Mouse (Mus musculus): ENCODE data around the gene Lrrc47. TPM values are rescaled to one million over a fixed set of nuclear protein-coding genes. Genes with fewer than 3 reads are reported as not detected.

Gene Lrrc47
- polyA plus RNA-seq, 1 experiment, result 72.3 TPM

DNA sequence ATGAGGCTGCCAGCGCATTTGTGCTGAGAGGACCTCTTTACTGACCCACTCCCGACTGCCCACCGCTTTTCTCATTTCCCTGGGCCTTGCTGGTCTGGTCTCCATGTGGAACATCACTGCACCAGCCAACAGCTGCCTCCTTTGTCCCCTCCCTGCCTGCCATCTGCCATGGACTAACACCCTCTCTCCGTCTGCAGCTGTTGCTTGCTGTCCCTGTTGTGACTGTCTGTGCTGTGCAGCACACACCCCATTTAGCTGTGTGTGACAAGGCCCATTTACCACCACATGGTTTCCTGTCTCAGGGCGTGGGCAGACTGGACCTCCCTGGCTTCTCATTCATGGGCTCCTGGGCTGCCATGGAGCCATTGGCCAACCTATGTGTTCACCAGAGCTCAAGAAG, 6.0 kb upstream of the Lrrc47 start:
- DNase-seq (ENCODE audit: low read depth), result no peak
- TF ChIP-seq POLR2A (IDR thresholded peaks at IDR 0.05; ENCODE audit: borderline replicate concordance, extremely low read depth, insufficient read depth, insufficient read length, poor library complexity, severe bottlenecking) (no peak), CTCF (IDR thresholded peaks at IDR 0.05; ENCODE audit: borderline replicate concordance, extremely low read depth, insufficient read depth, insufficient read length) (no peak)

GRCm38 (mm10) chr4:154006264-154006663, 5.3 kb upstream of the Lrrc47 start:
- no peak for DNase-seq (ENCODE audit: low read depth)
- TF ChIP-seq POLR2A (IDR thresholded peaks at IDR 0.05; ENCODE audit: borderline replicate concordance, extremely low read depth, insufficient read depth, insufficient read length, poor library complexity, severe bottlenecking) (no peak), CTCF (IDR thresholded peaks at IDR 0.05; ENCODE audit: borderline replicate concordance, extremely low read depth, insufficient read depth, insufficient read length) (no peak)

DNA sequence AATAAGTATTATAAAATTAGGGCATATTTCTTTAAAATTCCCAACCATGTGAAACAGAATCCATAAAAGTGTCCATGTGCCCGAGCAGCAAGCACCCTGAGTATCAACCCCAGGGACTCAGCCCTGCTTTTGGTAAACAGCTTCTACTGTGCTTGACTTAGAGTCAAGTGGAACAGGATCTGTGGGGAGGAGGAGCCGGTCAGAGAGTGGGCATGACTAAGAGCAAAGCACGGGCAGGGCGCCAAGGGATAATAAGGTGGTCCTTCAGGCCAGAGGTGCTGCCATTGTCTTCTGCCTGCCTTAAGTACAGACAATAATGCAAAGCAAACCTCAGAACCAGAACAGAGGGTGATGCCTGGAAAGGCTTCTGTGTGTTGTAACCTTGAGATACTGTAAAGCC, 3.8 kb upstream of the Lrrc47 start:
- no peak for TF ChIP-seq POLR2A (IDR thresholded peaks at IDR 0.05; ENCODE audit: borderline replicate concordance, extremely low read depth, insufficient read depth, insufficient read length, poor library complexity, severe bottlenecking)
- TF ChIP-seq CTCF (IDR thresholded peaks at IDR 0.05; ENCODE audit: borderline replicate concordance, extremely low read depth, insufficient read depth, insufficient read length), result no peak

DNA sequence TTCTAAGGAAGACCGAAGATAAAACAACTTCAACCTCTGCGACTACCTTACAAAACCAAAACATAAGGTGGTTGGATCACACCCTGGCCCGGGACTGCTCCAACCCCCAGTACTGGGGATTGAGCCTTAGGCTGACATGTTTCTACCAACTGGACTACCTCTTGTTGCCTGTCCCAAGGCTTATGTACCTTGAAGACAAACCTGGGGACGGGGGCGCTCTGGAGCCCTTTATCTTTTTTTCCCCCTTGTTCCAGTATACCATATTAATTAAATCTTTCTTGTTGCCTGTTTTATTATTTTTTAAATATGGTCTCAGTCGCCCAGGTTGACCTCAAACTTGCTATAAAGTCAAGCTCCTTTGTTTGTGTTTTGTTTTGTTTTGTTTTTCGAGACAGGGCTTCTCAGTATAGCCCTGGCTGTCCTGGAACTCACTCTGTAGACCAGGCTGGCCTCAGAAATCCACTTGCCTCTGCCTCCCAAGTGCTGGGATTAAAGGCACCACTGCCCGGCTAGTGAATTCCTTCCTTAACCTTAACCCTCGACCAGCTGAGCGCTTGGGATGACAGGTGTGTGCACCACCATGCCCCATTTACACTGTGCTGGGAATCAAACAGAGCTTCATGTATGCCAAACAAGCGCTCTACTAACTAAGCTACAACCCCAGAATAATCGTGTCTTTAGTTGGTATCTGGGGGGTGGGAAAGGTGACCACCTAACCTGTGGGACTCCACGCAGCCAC, 455 bp upstream of the Lrrc47 start:
- DNase-seq (ENCODE audit: low read depth), result no peak

More for the DNA sequence above, 3.8 kb upstream of the Lrrc47 start:
- no peak for DNase-seq (ENCODE audit: low read depth)

GRCm38 (mm10) chr4:154012132-154012882, 776 bp downstream of the Lrrc47 start:
- TF ChIP-seq CTCF (IDR thresholded peaks at IDR 0.05; ENCODE audit: borderline replicate concordance, extremely low read depth, insufficient read depth, insufficient read length) (no peak), POLR2A (IDR thresholded peaks at IDR 0.05; ENCODE audit: borderline replicate concordance, extremely low read depth, insufficient read depth, insufficient read length, poor library complexity, severe bottlenecking) (no peak)
- no peak for DNase-seq (ENCODE audit: low read depth)

More for the DNA sequence above, 455 bp upstream of the Lrrc47 start:
- TF ChIP-seq POLR2A (IDR thresholded peaks at IDR 0.05; ENCODE audit: borderline replicate concordance, extremely low read depth, insufficient read depth, insufficient read length, poor library complexity, severe bottlenecking), result no peak
- TF ChIP-seq CTCF (IDR thresholded peaks at IDR 0.05; ENCODE audit: borderline replicate concordance, extremely low read depth, insufficient read depth, insufficient read length), result no peak

DNA sequence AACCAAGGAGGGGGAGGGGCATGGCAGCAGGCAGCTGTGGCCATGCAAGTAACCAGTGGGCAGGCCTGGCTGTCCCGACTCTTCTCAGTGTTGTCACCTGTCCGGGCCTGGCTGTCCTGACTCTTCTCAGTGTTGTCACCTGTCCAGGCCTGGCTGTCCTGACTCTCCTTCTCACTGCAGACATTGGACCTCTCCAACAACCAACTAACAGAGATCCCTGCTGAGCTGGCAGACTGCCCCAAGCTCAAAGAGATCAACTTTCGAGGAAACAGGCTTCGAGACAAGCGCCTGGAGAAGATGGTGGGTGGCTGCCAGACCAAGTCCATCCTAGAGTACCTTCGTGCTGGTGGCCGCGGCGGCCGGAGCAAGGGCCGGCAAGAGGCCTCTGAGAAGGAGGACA, 3.9 kb downstream of the Lrrc47 start:
- no peak for DNase-seq (ENCODE audit: low read depth)
- TF ChIP-seq CTCF (IDR thresholded peaks at IDR 0.05; ENCODE audit: borderline replicate concordance, extremely low read depth, insufficient read depth, insufficient read length) (no peak), POLR2A (IDR thresholded peaks at IDR 0.05; ENCODE audit: borderline replicate concordance, extremely low read depth, insufficient read depth, insufficient read length, poor library complexity, severe bottlenecking) (no peak)

- DNase-seq (ENCODE audit: low read depth), result peak; percentile 26
Observed at GRCm38 (mm10) chr4:154019571-154019970, 8.0 kb downstream of the Lrrc47 start.

GRCm38 (mm10) chr4:154021432-154021831, 9.9 kb downstream of the Lrrc47 start:
- TF ChIP-seq POLR2A (IDR thresholded peaks at IDR 0.05; ENCODE audit: borderline replicate concordance, extremely low read depth, insufficient read depth, insufficient read length, poor library complexity, severe bottlenecking) (no peak), CTCF (IDR thresholded peaks at IDR 0.05; ENCODE audit: borderline replicate concordance, extremely low read depth, insufficient read depth, insufficient read length) (no peak)
- no peak for DNase-seq (ENCODE audit: low read depth)

More at GRCm38 (mm10) chr4:154019571-154019970, 8.0 kb downstream of the Lrrc47 start:
- TF ChIP-seq POLR2A (IDR thresholded peaks at IDR 0.05; ENCODE audit: borderline replicate concordance, extremely low read depth, insufficient read depth, insufficient read length, poor library complexity, severe bottlenecking) (no peak), CTCF (IDR thresholded peaks at IDR 0.05; ENCODE audit: borderline replicate concordance, extremely low read depth, insufficient read depth, insufficient read length) (peak; percentile 59)

- DNase-seq (ENCODE audit: low read depth), result no peak
- no peak for TF ChIP-seq POLR2A (IDR thresholded peaks at IDR 0.05; ENCODE audit: borderline replicate concordance, extremely low read depth, insufficient read depth, insufficient read length, poor library complexity, severe bottlenecking)
- TF ChIP-seq CTCF (IDR thresholded peaks at IDR 0.05; ENCODE audit: borderline replicate concordance, extremely low read depth, insufficient read depth, insufficient read length), result no peak
Observed at GRCm38 (mm10) chr4:154022407-154022806, 10.9 kb downstream of the Lrrc47 start.

DNA sequence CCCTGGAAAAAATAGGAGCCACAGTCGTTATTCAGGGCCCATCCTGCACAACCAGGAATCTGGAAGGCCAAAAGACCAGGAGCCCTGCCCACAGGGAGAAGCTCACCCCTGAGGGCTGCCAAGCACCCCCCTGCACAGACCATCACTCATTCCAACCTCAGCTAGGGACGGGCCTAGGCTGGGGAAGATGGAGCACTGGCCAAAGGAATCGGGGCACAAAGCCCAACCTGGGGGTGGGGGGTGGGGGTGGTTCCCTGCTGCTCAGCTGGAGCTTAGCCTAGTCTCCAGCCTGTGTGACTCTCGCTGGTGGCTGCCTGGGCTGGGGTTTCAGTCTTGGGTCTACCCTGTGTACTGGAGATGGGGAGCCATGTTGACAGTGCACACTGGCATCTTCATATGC, 11.3 kb downstream of the Lrrc47 start:
- DNase-seq (ENCODE audit: low read depth), result no peak
- no peak for TF ChIP-seq CTCF (IDR thresholded peaks at IDR 0.05; ENCODE audit: borderline replicate concordance, extremely low read depth, insufficient read depth, insufficient read length)
- TF ChIP-seq POLR2A (IDR thresholded peaks at IDR 0.05; ENCODE audit: borderline replicate concordance, extremely low read depth, insufficient read depth, insufficient read length, poor library complexity, severe bottlenecking), result no peak

GRCm38 (mm10) chr4:154023754-154024601, 12.4 kb downstream of the Lrrc47 start:
- TF ChIP-seq CTCF (IDR thresholded peaks at IDR 0.05; ENCODE audit: borderline replicate concordance, extremely low read depth, insufficient read depth, insufficient read length) (no peak), POLR2A (IDR thresholded peaks at IDR 0.05; ENCODE audit: borderline replicate concordance, extremely low read depth, insufficient read depth, insufficient read length, poor library complexity, severe bottlenecking) (no peak)
- no peak for DNase-seq (ENCODE audit: low read depth)

Data from brain, embryonic 14.5 days (tissue).